Mouse (Mus musculus) right cerebral cortex, adult 2 months (tissue): Measurements from ENCODE around the gene Slc44a3.

Source experiments
- DNase-seq, 2 experiments: peaks; one replicate each; pipeline ENCODE4 v3.0.0; 2021 to 2022; ENCODE audit warnings: low spot score in 2 of 2

The Slc44a3 gene

GRCm38 (mm10) chr3:121460473-121461193, 71.6 kb downstream of the Slc44a3 start:
- DNase-seq, result no peak

GRCm38 (mm10) chr3:121458545-121459492, 73.4 kb downstream of the Slc44a3 start:
- DNase-seq, result no peak

GRCm38 (mm10) chr3:121451404-121451803, 80.8 kb downstream of the Slc44a3 start:
- DNase-seq, result no peak

- DNase-seq, result no peak
These were observed 82.7 kb downstream of the Slc44a3 start for GRCm38 (mm10) chr3:121449527-121449926.

- DNase-seq, result no peak
These were observed 83.6 kb downstream of the Slc44a3 start for GRCm38 (mm10) chr3:121448606-121449005.

- no peak for DNase-seq
These were observed 84.2 kb downstream of the Slc44a3 start for GRCm38 (mm10) chr3:121448029-121448468.

GRCm38 (mm10) chr3:121446454-121446853, 85.8 kb downstream of the Slc44a3 start:
- no peak for DNase-seq

GRCm38 (mm10) chr3:121444414-121444813, 87.8 kb downstream of the Slc44a3 start:
- no peak for DNase-seq

GRCm38 (mm10) chr3:121443861-121444271, 88.3 kb downstream of the Slc44a3 start:
- DNase-seq, result no peak

- no peak for DNase-seq
These were observed 89.9 kb downstream of the Slc44a3 start for GRCm38 (mm10) chr3:121442288-121442687.

GRCm38 (mm10) chr3:121441504-121441903, 90.7 kb downstream of the Slc44a3 start:
- no peak for DNase-seq

- no peak for DNase-seq
These were observed 92.5 kb downstream of the Slc44a3 start for GRCm38 (mm10) chr3:121439623-121440161.

- no peak for DNase-seq
These were observed 94.2 kb downstream of the Slc44a3 start for GRCm38 (mm10) chr3:121437996-121438395.

- no peak for DNase-seq
These were observed 95.1 kb downstream of the Slc44a3 start for GRCm38 (mm10) chr3:121437070-121437469.

GRCm38 (mm10) chr3:121435296-121435695, 96.9 kb downstream of the Slc44a3 start:
- no peak for DNase-seq

- no peak for DNase-seq
These were observed 98.2 kb downstream of the Slc44a3 start for GRCm38 (mm10) chr3:121433968-121434533.

GRCm38 (mm10) chr3:121433359-121433758, 98.8 kb downstream of the Slc44a3 start:
- no peak for DNase-seq

GRCm38 (mm10) chr3:121430289-121430936, 101.8 kb downstream of the Slc44a3 start:
- no peak for DNase-seq

GRCm38 (mm10) chr3:121429469-121429868, 102.7 kb downstream of the Slc44a3 start:
- no peak for DNase-seq

- no peak for DNase-seq
These were observed 103.4 kb downstream of the Slc44a3 start for GRCm38 (mm10) chr3:121428696-121429259.

GRCm38 (mm10) chr3:121428230-121428629, 104.0 kb downstream of the Slc44a3 start:
- peak; percentile 14 to 22 for DNase-seq
